Mouse (Mus musculus): ENCODE data around the gene Nme8. TPM values are rescaled to one million over a fixed set of nuclear protein-coding genes. Genes with fewer than 3 reads are reported as not detected.

Nme8 gene
- total RNA-seq (2021), result under 1 TPM; 0.26 to 0.37 TPM

GRCm38 (mm10) chr13:19697790-19698189, at the start of gene Nme8:
Gene Nme8, minus strand, starts transcription at chr13:19697794.
- intact Hi-C loops (cut with DNase I), result loop anchor here (5.0 kb wide), 3 partner anchors 70 to 575 kb away; no protein-coding TSS in a partner anchor
- no peak for DNase-seq

- intact Hi-C loops (cut with DNase I), result no loop called here
- DNase-seq, result peak; percentile 13 to 23
Measured at GRCm38 (mm10) chr13:19745741-19746140, 48.1 kb upstream of the Nme8 start.

DNA sequence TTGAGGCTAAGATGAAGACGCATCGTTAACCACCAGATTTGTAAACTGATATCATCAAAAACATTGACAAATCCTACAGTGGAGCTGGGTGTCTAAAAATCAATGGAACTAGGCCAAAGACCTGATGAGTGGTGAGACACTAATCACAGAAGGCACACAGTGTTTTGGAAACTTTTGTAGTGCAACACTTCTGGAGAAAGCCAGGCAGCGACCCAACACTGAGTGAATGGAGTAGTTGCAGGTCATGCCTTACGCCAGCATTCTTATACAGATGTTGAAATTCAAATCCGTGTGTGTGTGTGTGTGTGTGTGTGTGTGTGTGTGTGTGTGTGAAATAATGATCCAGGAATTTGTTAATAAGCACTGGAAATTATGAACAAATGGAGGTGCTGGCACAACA, 46.9 kb upstream of the Nme8 start:
- intact Hi-C loops (cut with DNase I), result no loop called here
- peak; percentile 21 to 47 for DNase-seq

GRCm38 (mm10) chr13:19734597-19734996, 37.0 kb upstream of the Nme8 start:
- intact Hi-C loops (cut with DNase I), result no loop called here
- no peak for DNase-seq

DNA sequence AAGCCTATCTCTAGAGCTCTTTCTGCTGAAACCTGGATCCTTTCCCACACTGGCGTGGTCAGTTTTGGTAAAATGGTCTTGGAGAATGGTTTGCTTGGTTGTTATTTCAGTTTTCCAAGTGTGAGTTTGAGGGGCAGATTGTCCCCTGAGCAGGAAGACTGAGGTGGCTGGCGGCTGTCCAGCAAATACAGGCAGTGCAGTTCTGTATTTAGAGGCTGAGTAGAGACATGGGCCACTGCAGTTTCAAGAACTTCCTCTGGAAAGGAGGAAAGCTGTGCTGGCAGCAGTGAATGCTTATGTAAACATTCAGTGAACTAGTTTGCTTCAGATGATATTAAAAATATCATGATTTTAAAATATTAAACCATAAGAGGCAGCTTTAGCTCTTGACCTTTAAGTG, 33.2 kb upstream of the Nme8 start:
- DNase-seq, result peak; percentile 2 to 9
- intact Hi-C loops (cut with DNase I), result no loop called here

DNA sequence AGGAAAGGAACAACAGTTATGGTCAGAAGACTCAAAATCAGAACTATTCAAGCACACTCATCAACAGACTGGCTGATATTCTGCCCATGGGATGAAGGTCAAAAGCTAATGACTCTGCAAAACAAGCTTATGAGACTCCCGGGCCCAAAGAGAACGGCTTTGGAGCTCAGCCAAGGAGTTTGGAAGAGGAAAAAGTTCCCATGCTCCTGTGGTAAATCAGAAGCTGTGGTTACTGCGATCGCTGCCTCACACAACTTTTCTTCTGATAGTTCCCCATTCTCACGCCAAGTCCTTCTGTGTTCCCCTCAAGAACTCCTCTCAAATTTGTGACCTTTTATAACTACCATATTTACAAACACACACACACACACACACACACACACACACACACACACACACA, 21.4 kb upstream of the Nme8 start:
- intact Hi-C loops (cut with DNase I), result no loop called here
- peak; percentile 38 to 42 for DNase-seq

DNA sequence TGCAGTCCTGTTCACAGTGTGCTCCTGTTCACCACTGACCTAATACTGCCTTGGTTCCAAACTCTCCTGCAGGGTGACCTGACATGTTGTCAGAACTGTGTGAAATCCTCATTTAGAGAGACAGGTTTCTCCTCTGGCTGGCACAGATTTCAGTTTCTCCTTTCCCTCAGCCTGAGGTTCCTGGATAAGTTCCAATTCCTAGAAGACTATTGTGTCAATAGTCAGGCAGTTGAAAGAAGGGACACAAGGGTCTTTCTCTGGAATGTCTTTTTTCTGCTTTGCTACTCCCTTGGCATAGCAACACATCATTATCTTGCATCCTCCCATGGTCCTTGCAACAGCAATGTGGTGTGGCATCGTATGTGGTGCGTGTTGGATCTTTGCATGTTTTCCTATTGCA, 19.6 kb upstream of the Nme8 start:
- DNase-seq, result no peak

DNA sequence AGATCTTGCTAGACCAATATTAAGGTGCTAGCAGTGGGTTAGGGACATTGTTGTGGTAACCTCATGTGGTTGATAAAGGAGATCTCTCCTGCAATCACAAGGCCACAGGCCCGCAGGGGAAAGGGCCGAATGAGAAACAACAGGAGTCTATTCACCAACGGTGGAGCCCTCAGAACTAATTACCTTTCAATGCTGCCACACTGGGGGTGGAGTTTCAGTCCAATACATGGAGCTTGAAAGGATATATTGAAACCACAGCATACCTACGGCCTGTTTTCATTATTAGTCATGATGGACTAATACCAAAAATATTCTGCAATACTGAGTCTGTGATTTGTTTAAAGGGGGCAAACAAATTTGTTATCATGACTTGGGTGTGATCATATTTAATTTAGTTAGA, 6.2 kb upstream of the Nme8 start:
- intact Hi-C loops (cut with DNase I), result loop anchor here (5.0 kb wide), 1 partner anchor 53 kb away; no protein-coding TSS in a partner anchor
- DNase-seq, result no peak

More for the DNA sequence above, 19.6 kb upstream of the Nme8 start:
- intact Hi-C loops (cut with DNase I), result no loop called here

- no peak for DNase-seq
- intact Hi-C loops (cut with DNase I), result loop anchor here (5.0 kb wide), 1 partner anchor 56 kb away; no protein-coding TSS in a partner anchor
Measured at GRCm38 (mm10) chr13:19701443-19702078, 4.0 kb upstream of the Nme8 start.

DNA sequence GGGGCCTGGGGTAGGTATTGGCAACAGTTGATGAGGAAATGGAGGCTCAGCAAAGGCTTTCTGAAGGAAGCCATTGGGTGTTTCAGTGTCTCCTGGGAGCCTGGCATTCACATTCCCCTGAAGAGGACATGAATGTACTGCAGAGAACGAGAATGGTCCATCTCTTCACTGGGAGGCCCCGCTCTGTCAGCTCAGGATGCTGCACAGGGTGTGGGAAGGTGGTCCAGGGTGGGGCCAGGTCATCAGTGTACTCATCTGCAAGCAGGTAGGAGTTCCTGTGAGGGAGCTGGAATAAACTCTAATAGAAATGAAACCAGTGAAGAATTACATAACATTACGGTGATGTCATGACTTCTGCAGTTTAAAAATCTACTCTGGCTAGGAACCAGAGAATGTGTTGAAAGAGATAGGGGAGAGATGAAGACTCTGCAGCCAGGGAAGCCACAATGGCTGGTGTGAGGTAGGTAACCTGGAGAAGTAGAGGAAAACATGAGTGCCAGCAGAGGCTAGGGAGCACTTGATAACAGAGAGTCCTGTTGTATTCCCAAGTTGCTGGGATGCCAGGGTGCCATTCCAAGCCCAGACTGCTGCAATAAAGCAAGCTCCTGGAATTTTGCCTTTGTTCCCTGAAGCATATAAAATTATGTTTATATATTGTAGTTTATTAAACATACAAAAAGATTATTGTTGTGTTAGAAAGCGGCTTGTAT, 3.3 kb upstream of the Nme8 start:
- peak in 1 of 2 experiments; percentile 7 for DNase-seq

GRCm38 (mm10) chr13:19698524-19699173, 1.1 kb upstream of the Nme8 start:
- intact Hi-C loops (cut with DNase I), result loop anchor here (1.0 to 5.0 kb wide), 4 partner anchors 69 to 594 kb away; no protein-coding TSS in a partner anchor
- peak; percentile 37 to 52 for DNase-seq

More for the DNA sequence above, 3.3 kb upstream of the Nme8 start:
- intact Hi-C loops (cut with DNase I), result loop anchor here (5.0 kb wide), 1 partner anchor 56 kb away; no protein-coding TSS in a partner anchor

DNA sequence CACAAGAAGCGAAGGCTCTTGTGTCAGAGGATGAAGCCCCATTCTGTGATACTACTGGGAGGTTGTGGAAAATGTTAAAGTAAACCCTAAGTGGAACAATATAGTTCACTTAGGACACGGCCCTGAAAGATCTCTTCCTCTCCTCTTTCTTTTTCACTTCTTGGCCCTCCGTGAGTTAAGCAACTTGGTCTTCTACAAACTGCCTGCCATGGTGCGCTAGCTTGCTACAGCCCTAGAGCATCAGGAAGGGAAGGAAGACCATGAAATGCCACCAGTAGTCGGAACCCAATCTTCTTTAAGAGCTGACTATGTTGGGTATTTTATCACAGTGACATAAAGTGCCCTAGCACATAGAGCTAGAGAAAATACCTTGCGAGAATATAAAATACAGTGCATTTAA, 7.2 kb downstream of the Nme8 start:
- intact Hi-C loops (cut with DNase I), result no loop called here
- DNase-seq, result no peak

- DNase-seq, result no peak
- intact Hi-C loops (cut with DNase I), result no loop called here
Measured at GRCm38 (mm10) chr13:19689971-19690370, 7.6 kb downstream of the Nme8 start.

- intact Hi-C loops (cut with DNase I), result loop anchor here (5.0 kb wide), 1 partner anchor 527 kb away; no protein-coding TSS in a partner anchor
- DNase-seq, result peak; percentile 50 to 64
Measured at GRCm38 (mm10) chr13:19684007-19684406, 13.6 kb downstream of the Nme8 start.

- intact Hi-C loops (cut with DNase I), result loop anchor here (1.0 to 5.0 kb wide), 2 partner anchors 318 to 526 kb away; no protein-coding TSS in a partner anchor
- peak; percentile 75 to 78 for DNase-seq
Measured at GRCm38 (mm10) chr13:19682879-19683640, 14.5 kb downstream of the Nme8 start.

DNA sequence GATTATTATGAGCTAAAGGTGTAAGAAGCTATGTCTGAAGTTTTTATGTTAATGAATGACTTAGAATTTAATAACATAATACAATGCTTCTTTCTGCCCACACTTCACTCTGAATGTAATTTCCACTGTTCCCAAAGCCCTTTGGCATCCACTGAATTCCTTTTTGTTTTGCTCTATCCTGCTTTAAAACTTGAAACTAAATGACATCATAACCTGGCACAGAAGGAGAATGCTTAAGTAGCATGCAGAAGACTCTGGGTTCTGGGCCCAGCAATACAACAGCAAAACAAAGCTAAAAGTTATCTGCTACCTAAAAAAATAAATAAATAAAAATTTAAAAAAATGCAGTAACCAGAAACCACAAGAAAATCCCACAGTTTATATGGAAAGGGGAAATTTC, 23.0 kb downstream of the Nme8 start:
- intact Hi-C loops (cut with DNase I), result no loop called here
- DNase-seq, result no peak

DNA sequence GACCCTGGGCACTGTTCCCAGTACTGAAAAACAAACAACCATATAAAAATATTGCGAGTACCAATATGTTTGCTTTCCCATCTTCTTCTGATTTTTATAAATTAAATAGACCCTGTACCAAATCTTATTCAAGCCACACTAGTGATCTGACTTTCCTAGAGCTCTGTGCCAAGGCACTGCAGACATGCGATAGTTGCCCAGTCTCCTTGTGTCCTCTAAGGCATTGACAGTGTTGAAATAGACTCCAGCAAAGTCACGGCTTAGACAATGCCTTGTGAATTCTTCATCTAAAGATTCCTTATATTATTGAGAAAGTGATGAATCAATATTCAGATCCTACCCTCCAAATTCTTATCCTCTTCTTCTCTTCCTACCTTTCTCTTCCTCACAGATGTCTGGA, 23.6 kb downstream of the Nme8 start:
- intact Hi-C loops (cut with DNase I), result no loop called here
- DNase-seq, result no peak

GRCm38 (mm10) chr13:19668355-19669140, 29.0 kb downstream of the Nme8 start:
- DNase-seq, result no peak
- intact Hi-C loops (cut with DNase I), result no loop called here

- no peak for DNase-seq
- intact Hi-C loops (cut with DNase I), result no loop called here
Measured at GRCm38 (mm10) chr13:19652405-19652804, 45.2 kb downstream of the Nme8 start.

- intact Hi-C loops (cut with DNase I), result no loop called here
- DNase-seq, result no peak
Measured at GRCm38 (mm10) chr13:19649824-19650223, 47.8 kb downstream of the Nme8 start.
